Mouse (Mus musculus): ENCODE measurements around the gene Pmepa1. TPM values are rescaled to one million over a fixed set of nuclear protein-coding genes. Genes with fewer than 3 reads are reported as not detected.

Pmepa1 gene
- polyA plus RNA-seq, 1 experiment from 2014 or later = 4.0 TPM

DNA sequence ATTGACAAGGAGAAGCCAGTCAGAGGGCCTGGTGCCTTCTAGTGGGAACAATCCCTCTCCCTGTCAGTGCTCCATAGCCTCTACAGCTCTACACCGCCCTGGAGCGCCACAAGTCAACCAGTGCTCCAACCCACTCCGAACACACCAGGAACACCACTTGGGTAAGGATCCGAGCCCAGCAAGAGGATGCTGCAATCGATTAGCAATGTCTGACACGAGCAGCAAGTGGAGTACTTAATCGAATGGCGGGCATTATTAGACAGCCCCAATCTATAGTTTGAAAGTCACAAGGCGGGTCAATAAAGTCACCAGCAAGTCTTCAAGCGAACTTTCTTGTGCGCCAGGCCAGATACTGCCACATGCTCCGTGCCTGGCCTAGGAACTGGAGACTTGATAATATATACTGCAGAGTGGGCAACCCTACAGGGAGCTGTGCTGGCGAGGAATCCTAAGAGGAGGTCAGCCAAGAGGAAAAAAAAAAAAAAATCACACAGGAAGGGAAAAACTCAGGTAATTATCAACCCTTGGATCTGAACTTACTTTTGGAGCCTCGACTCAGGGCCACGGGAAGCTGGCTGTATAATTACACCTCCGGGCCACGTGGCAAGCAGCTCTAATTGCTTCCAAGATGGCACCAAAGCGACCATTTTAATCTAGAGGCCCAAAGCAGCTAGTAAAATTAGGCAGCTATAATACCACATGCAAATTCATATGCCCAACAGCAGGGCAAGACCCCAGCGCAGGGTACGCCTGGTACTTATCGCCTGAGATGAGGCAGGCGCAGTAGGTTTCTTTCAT, 10.7 kb downstream of the Pmepa1 start:
- Histone ChIP-seq H3K4me1 (replicated peaks) (peaks cover 89% of the 10 kb centered on the region), H3K4me2 (no peak overlapping the region), H3K9ac (no peak overlapping the region), H3K27ac (ENCODE audit: poor library complexity, severe bottlenecking) (no peak overlapping the region), H3K4me3 (no peak overlapping the region), H3K27me3 (replicated peaks) (no peaks in the 10 kb centered on the region), H3K36me3 (no peaks in the 10 kb centered on the region), H3K9me3 (replicated peaks) (no peaks in the 10 kb centered on the region)
- no peak for ATAC-seq (ENCODE audit: insufficient number of reproducible peaks, low FRiP score)
- 88% methylated on average over 22 of the region's 22 CpGs for WGBS

DNA sequence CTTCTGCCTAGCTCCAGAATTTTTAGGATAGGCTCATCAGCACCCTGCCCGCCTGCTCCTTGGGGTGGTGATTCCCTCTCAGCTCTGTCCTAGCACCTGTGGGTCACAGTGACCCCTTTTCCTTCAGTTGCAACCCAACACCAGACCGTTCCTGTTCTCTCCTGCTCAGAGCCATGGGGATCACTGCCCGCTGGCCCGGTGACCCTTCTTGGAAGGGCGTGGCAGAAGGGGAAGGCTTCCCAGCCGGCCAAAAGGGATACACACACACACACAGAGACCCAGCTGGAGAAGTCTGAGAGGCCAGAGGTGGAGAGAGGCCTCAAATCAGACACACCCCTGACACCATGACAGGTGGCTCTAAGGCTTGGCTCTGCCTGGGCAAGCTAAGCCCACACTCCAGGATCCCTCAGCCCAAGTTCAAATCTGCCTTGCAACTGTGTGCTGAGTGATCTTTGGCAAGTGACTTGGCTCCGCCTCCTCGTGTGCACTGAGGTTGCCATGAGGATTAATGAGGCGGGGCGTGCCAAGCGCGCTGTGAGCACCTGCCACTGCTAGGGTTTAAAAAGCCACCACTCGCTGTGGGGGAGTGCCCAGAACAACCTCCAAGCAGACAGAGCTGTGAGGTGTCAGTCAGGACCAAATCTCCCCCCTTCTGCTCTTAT, 11.7 kb downstream of the Pmepa1 start:
- H3K9me3 ChIP-seq (replicated peaks) = no peaks in the 10 kb centered on the region
- H3K36me3 ChIP-seq = no peaks in the 10 kb centered on the region
- H3K4me3 ChIP-seq = no peak overlapping the region
- peaks cover 89% of the 10 kb centered on the region for H3K4me1 ChIP-seq (replicated peaks)
- WGBS = 41% methylated on average over 13 of the region's 13 CpGs
- ATAC-seq (ENCODE audit: insufficient number of reproducible peaks, low FRiP score) = no peak
- H3K27ac ChIP-seq (ENCODE audit: poor library complexity, severe bottlenecking) = no peak overlapping the region
- 0 out of 2 replicates have a peak overlapping the region, but pooled peaks have one; percentile 11 for H3K9ac ChIP-seq
- H3K27me3 ChIP-seq (replicated peaks) = no peaks in the 10 kb centered on the region
- no peak overlapping the region for H3K4me2 ChIP-seq

DNA sequence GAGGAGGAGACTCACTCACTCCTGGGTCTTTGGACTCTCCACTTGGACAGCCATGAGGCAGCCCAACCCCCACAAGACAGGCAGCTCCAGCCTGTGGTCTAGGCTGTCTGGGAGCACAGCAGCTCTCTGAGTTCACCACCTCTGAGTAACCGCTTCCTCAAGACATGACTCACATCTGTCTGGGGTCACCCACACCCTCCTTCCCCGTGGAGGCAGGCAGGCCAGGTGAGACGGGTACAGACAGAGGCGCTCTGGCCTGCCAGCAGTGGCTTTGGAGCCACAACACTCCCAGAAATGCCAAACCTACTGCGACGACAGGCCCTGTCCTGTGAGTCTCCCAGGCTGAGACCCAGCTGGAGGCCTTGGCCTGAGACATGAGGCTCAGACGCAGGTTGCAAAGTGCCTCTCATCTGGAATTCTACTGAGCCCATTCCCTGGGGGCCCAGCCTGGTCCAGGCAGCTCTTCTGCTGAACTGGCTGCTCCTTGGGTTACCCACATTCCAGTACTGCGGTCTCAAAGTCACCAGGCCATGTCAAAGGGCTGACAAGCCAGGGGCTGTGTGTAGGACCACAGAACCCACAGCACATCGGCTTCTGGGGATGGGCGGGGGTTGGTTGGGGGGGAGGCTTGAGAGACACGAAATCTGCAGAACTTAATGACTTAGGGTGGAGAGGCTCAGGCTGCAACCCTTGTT, 12.6 kb downstream of the Pmepa1 start:
- H3K4me2 ChIP-seq = no peak overlapping the region
- no peak overlapping the region for H3K4me3 ChIP-seq
- H3K36me3 ChIP-seq = no peaks in the 10 kb centered on the region
- no peaks in the 10 kb centered on the region for H3K9me3 ChIP-seq (replicated peaks)
- H3K9ac ChIP-seq = peak overlapping the region; percentile 11; the same call in 1 of the 2 replicates
- no peaks in the 10 kb centered on the region for H3K27me3 ChIP-seq (replicated peaks)
- WGBS = 46% methylated on average over 11 of the region's 11 CpGs
- H3K27ac ChIP-seq (ENCODE audit: poor library complexity, severe bottlenecking) = no peak overlapping the region
- peaks cover 93% of the 10 kb centered on the region for H3K4me1 ChIP-seq (replicated peaks)
- ATAC-seq (ENCODE audit: insufficient number of reproducible peaks, low FRiP score) = no peak

DNA sequence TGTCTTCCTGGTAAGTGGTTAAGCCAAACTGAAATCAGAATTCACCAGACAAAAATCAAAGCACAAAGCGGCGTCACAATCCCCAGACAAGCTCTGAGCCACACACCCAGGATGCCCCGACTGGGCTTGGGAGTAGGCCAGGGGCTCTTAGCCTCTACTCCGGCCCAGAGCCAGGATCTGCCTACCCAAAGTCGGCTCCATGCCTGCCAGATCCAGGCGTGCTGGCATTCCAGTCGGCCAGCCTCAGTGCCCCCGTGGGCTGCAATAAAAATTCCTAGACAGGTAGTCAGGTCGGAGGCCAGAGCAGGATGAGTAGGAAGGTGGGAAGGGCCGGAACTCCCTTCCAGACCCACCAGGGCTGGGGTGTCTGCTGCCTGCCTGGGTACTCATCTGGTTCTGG, 14.8 kb downstream of the Pmepa1 start:
- Histone ChIP-seq H3K4me1 (replicated peaks) (peaks cover 97% of the 10 kb centered on the region), H3K9ac (no peak overlapping the region)

DNA sequence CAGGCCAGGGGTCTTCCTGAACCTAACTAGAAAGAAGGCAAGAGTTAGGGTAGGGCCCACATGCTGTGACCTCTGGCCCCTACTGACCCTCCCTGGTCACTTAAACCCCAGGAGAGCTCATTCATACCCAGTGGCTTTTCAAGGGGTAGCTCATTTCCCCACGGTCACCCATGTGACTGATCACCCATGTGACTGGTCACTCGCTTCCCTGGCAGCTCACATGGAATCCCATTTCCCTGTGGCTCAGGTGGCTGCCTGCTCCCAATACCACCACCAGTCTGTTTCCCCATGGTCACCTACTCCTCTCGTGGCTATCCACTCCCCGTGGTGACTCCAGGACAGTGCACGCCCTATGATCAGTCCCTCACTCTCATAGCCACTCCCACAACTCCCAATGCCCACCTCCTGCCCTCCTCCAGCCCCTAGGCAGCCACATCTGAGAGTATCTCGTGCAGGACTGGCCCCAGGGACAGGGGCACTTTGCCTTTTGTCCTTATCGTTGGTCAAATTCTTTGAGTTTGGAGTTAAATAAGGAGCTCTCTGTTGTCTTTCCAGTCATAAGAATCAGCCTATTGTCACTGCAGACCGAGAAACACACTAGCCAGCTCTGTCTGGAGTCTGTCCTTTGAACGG, 17.8 kb downstream of the Pmepa1 start:
- no peak overlapping the region for H3K9ac ChIP-seq
- 36% methylated on average over 9 of the region's 9 CpGs for WGBS

More for the DNA sequence above, 14.8 kb downstream of the Pmepa1 start:
- Histone ChIP-seq H3K36me3 (no peaks in the 10 kb centered on the region), H3K27ac (ENCODE audit: poor library complexity, severe bottlenecking) (no peak overlapping the region), H3K4me2 (no peak overlapping the region), H3K27me3 (replicated peaks) (no peaks in the 10 kb centered on the region), H3K9me3 (replicated peaks) (no peaks in the 10 kb centered on the region), H3K4me3 (no peak overlapping the region)
- ATAC-seq (ENCODE audit: insufficient number of reproducible peaks, low FRiP score) = no peak
- whole genome bisulfite sequencing = 73% methylated on average over 10 of the region's 10 CpGs

DNA sequence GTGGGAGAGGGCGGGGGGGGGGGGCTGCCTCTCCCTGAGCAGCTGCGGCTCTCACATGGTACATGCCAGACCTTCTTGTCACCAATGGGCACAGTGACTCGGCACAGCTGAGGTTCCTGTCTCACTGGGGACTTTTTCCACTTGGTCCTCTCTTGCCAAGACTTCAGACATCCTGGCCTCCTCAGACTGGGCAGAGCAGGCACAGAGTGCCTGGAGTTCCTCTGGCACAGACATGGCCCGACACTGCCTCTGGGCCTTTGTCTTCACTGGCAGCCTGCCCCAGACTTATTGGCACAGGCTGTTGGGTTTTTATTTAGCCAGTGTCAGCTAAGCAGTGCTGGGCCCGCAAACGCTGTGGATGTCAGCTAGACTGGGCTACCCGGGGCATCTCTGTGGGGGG, 18.7 kb downstream of the Pmepa1 start:
- ATAC-seq (ENCODE audit: insufficient number of reproducible peaks, low FRiP score) = peak; percentile 12; the same call in 1 of the 2 replicates
- no peak overlapping the region for H3K4me2 ChIP-seq
- H3K4me3 ChIP-seq = no peak overlapping the region
- peak overlapping the region; percentile 13; the same call in 1 of the 2 replicates for H3K27ac ChIP-seq (ENCODE audit: poor library complexity, severe bottlenecking)
- peaks cover 99% of the 10 kb centered on the region for H3K4me1 ChIP-seq (replicated peaks)
- WGBS = 36% methylated on average over 7 of the region's 7 CpGs
- H3K27me3 ChIP-seq (replicated peaks) = no peaks in the 10 kb centered on the region
- no peaks in the 10 kb centered on the region for H3K36me3 ChIP-seq
- no peak overlapping the region for H3K9ac ChIP-seq
- H3K9me3 ChIP-seq (replicated peaks) = no peaks in the 10 kb centered on the region

More for the DNA sequence above, 17.8 kb downstream of the Pmepa1 start:
- H3K4me2 ChIP-seq = no peak overlapping the region
- H3K36me3 ChIP-seq = no peaks in the 10 kb centered on the region
- H3K4me1 ChIP-seq (replicated peaks) = peaks cover 97% of the 10 kb centered on the region
- H3K9me3 ChIP-seq (replicated peaks) = no peaks in the 10 kb centered on the region
- H3K27ac ChIP-seq (ENCODE audit: poor library complexity, severe bottlenecking) = no peak overlapping the region
- ATAC-seq (ENCODE audit: insufficient number of reproducible peaks, low FRiP score) = no peak
- no peaks in the 10 kb centered on the region for H3K27me3 ChIP-seq (replicated peaks)
- no peak overlapping the region for H3K4me3 ChIP-seq

DNA sequence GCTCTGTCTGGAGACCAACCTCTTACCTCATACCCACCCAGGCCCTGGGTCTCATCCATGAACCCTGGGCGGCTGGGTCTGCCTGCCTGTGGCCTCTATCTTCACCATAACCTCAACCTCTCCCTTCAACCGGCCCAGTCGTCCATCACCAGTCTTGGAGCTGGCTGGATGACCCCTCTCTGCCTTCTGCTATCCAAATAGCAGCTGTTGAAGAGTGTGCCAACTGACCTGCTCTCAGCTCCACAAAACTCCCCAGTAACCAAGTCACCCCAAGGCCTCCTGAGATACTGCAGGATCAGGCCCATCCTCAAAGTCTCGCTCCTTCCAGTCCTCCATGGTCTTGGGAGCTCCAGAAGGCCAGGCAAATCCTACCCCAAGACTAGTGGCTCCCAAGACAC, 19.8 kb downstream of the Pmepa1 start:
- Histone ChIP-seq H3K4me2 (no peak overlapping the region), H3K36me3 (no peaks in the 10 kb centered on the region), H3K4me1 (replicated peaks) (peaks cover 99% of the 10 kb centered on the region), H3K27ac (ENCODE audit: poor library complexity, severe bottlenecking) (no peak overlapping the region), H3K4me3 (no peak overlapping the region), H3K9ac (no peak overlapping the region), H3K27me3 (replicated peaks) (no peaks in the 10 kb centered on the region), H3K9me3 (replicated peaks) (no peaks in the 10 kb centered on the region)
- ATAC-seq (ENCODE audit: insufficient number of reproducible peaks, low FRiP score) = no peak
- WGBS = 53% methylated on average over 4 of the region's 4 CpGs

DNA sequence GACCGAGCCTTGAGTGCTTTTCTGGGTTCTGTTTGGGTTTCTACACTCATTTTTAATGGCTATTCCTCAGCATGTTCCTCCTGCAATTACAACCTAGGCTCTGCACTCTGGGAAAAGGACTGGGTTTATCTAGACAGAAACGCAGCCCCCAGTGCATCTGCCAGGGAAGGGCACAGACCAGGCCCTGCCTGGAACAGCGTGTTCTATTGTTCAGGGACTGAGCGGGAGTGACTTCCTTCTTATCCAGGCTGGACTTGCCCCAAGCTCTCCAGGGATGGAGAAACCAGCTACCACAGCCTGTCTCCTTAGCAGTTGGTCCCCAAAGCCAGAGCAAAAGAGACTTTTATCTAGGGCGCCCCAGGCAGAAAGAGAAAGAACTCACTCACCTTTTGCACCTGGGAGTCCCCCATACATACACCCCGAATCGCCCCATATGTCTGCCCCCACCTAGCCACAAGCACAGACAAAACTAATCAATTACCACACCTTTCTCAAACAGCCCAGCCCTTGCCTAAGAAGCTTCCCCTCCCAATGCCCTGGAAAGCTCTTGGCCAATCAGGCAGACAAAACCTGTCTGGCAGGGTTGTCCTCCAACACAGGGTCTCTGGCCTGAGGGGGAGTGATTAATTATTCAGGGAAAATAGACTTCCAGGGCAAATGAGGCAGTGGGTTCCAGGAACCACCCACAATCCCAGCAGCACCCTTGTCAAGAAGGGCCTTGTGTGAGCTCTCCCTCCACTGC, 20.4 kb downstream of the Pmepa1 start:
- Histone ChIP-seq H3K9ac (no peak overlapping the region), H3K27ac (ENCODE audit: poor library complexity, severe bottlenecking) (no peak overlapping the region), H3K36me3 (no peaks in the 10 kb centered on the region), H3K4me1 (replicated peaks) (peaks cover 99% of the 10 kb centered on the region), H3K4me2 (no peak overlapping the region), H3K4me3 (no peak overlapping the region), H3K9me3 (replicated peaks) (no peaks in the 10 kb centered on the region), H3K27me3 (replicated peaks) (no peaks in the 10 kb centered on the region)
- no peak for ATAC-seq (ENCODE audit: insufficient number of reproducible peaks, low FRiP score)
- 62% methylated on average over 7 of the region's 7 CpGs for WGBS

DNA sequence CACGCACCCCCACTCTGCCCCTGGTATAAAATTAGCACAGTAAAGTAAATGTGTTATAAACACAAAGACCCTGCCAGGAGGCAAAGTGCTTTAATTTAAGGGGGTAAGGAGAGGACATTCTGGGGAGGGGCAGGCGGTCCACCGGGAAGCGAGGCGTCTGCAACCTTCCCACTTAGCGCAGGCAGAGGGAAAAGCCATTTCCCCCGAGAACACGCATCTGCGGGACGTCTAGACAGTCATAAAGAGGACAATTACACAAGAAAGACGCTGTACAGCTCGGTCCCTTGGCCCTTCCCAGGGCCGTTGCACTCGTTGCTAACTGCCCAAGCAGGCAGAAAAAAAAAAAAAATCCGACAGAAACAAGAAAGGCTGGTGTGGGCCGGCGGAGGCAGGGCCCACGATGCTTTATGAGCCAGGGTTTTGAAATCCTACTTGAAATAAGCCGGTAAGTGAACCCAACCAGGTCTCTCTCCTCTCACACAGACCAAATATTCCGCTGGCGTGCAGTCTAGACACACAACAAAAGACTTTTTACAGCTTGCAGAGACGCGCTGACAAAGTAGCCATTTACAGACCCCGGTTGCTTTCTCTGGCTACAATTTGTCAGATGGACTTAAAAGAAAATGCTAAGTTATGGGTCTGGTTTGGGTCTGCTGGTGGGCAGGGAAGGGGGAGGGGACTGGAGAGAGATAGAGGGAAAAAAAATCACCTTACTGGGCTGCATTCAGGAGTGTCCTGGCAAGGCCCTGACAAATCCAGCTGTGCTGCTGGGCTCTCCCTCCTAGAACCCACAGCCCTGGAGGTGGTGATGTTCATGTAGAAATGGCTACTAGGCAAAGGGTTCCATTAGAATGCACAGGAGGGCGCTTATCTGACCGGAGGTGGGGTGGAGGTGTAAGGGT, 22.3 kb downstream of the Pmepa1 start:
- Histone ChIP-seq H3K9ac (no peak overlapping the region; the same call in 1 of the 2 replicates), H3K27ac (ENCODE audit: poor library complexity, severe bottlenecking) (peak overlapping the region; percentile 36), H3K4me2 (peak overlapping the region; percentile 35), H3K4me1 (replicated peaks) (peaks cover 99% of the 10 kb centered on the region), H3K4me3 (no peak overlapping the region), H3K36me3 (no peaks in the 10 kb centered on the region), H3K27me3 (replicated peaks) (no peaks in the 10 kb centered on the region), H3K9me3 (replicated peaks) (no peaks in the 10 kb centered on the region)
- WGBS = 39% methylated on average over 26 of the region's 26 CpGs
- no peak for ATAC-seq (ENCODE audit: insufficient number of reproducible peaks, low FRiP score)

DNA sequence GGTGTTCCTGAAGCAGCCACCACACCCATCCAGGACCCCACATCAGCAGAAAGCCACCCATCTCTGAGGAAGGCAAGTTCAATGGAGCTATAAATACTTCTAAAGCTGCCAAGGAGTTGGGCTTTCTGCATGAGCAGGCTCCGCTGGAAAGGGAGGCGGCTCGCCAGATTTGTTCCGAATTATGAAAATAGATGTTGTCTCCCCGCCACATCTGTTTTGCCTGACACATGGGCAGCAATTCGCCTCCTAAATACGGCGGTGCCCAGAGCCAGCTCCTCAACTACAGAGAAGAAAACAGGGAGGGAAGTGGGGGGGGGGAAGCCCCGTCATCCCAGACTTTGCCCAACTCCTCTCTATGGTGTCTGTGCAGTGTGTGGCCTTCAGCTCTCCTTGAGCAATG, 24.7 kb downstream of the Pmepa1 start:
- Histone ChIP-seq H3K36me3 (no peaks in the 10 kb centered on the region), H3K4me1 (replicated peaks) (peaks cover 96% of the 10 kb centered on the region), H3K4me3 (no peak overlapping the region), H3K9ac (no peak overlapping the region), H3K9me3 (replicated peaks) (no peaks in the 10 kb centered on the region), H3K4me2 (no peak overlapping the region; the same call in 1 of the 2 replicates), H3K27ac (ENCODE audit: poor library complexity, severe bottlenecking) (no peak overlapping the region), H3K27me3 (replicated peaks) (no peaks in the 10 kb centered on the region)
- ATAC-seq (ENCODE audit: insufficient number of reproducible peaks, low FRiP score) = no peak
- WGBS = 58% methylated on average over 9 of the region's 9 CpGs

Data from heart, embryonic 12.5 days (tissue).